Mouse (Mus musculus) mature B cell (primary cell): ENCODE results near the gene Nmur1.
"Not testable (repeated sequence)": the region's sequence is repeated elsewhere in the genome, so short reads cannot be mapped to it uniquely, and the experiment has no call there.

Experiments used
- in situ Hi-C: fragments of 300-500 bp; cut with MboI; formaldehyde crosslinking; loops from 2 replicates; pipeline ENCODE4 v1.14.3; 2019

Gene Nmur1

GRCm38 (mm10) chr1:86359798-86360179, 66.2 kb downstream of the Nmur1 start:
- in situ Hi-C loops, result no loop called here

DNA sequence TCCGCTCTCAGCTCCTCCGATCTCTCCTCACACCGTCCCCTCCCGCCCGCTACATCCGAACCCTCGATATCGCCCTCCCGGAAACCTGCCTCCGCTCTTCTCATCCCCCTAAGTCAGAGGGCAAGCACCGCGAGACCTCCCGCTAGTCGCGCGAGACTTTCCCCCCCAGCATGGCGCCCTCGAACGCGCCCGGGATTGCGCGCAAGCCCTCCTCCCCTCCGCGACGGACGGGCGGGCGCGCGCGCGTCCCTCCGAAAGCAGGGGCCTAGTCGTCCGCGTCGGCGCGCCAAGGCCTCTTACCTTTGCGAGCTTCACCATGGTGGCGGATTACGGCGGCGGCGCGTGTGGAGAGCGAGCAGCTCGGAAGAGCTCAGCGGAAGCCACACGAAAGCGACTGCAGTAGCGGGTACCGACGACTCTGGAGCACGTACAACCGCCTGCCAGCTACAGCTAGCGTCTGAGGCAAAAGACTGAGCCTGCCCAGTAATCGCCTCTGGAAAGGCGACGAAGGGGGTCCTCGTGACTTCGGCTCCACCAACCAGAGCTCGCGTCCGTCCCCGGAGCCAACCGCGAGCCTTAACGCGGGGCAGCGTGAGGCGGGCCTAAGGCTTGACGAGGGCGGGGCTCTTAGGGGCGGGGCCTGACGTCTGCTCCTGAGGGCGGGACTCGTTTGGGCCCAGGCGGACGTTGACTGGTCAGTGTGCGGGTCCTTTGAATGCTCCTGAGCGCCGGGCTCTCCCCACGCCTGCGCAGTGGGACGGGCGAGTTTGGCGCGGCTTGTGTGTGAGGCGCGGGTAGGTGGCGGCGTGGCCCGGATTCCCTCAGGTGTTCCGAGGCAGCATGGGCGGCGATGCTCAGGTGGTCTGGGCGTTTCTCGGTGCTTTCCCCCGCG, 66.9 kb downstream of the Nmur1 start, which contains the start of gene Ncl:
TSS of gene Ncl (minus strand) at position 495 of the 892 bp plus-strand sequence.
- in situ Hi-C loops, result no loop called here

DNA sequence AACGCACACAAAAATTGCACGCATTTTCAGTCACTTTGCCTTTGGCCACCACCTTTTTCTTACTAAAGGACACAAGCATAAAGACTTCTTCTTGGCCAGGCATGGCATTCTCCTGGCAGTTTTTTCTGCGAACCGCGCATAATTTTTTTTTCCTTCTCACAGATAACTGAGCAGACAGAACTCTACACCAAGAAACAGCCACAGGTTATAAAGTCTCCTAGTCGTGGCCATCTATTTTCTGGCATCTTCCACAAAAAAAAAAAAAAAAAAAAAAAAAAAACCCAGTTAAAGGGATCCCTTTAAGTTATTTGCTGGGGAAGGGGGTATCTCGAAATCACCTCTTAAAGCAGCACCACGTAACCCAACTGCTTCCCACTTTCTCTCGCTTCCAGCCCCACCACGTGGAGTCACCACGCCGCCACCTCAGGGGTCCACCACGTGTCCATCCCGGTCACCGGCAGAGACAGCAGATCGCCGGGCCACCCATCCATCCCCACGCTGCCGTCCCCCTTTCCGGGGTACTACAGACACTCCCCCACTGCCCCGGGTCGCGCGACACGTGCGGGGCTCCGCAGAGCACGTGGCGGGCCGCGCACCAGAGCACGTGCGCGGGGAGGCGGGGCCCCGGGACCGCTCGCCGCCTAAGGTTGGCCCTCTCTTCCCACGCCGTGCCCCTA, 67.7 kb downstream of the Nmur1 start:
- in situ Hi-C loops, result no loop called here

DNA sequence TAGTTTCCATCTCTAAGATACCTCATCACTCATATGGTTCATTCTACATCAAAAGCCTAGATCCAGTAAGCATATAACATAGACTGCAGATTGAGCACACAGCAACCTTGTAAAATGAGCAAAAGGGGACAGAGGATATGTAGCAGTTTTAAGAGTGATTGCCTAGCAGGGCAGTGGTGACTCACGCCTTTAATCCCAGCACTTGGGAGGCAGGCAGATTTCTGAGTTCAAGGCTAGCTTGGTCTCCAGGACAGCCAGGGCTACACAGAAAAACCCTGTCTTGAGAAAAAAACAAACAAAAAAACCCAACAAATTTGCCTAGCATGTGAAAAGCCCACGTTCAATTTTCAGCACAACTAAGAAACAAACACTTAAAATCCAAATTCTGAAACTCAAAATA, 71.8 kb downstream of the Nmur1 start:
- in situ Hi-C loops, result no loop called here

- in situ Hi-C loops, result no loop called here
These were observed 75.5 kb downstream of the Nmur1 start for GRCm38 (mm10) chr1:86350576-86350975.

DNA sequence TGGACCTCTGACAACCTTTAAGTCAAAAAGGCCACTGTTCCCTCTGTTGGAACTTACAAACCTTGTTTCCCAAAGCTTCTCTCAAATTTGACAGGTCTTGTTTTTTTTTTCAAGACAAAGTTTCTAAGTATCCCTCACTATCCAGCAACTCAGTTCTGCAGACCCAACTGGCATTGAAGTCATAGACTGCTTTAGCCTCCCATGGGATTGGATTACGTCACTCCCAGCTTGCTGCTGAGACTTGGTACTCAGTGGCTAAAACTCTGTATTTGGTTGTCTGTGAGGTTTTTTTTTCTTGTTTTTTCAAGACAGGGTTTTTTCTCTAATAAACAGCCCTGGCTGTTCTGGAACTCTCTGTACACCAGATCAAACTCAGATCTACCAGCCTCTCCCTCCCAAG, 76.3 kb downstream of the Nmur1 start:
- in situ Hi-C loops, result no loop called here

DNA sequence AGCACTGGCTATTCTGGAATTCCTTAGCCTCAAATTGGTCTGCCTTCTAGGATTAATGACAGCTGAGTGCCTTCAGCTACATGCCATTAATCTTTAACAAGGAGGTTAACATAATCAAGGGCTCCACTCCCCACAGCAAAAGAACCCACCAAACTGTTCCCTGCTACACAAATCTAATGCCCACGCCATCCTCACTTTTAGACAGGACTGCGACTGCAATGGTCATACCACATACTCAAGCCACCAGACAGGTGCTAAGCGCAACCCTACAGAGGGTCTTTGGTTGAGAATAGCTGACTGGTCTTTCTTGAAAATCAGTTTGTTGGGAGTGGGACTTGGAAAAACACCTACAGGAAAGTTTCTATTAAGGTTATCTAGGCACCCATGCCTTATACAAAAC, 76.8 kb downstream of the Nmur1 start:
- in situ Hi-C loops, result no loop called here

DNA sequence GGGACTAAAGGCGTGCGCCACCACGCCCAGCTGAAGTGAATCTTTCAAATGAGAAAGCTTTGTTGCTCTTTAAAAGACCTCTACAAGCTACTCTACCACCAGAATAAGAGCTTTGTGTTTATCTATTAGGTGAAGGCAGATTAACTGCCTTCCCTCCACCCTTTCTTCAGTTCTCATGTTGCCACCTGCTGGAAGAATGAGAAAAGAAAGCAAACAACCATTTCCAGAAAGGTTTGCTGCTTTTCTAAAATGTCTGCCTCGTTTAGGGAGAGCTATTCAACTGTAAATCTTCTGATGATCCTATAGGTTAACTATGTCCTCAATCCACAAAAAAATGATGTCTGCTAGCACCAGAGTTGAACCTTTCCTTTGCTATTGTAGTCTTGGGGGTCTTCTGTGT, 77.2 kb downstream of the Nmur1 start:
- in situ Hi-C loops, result no loop called here

- in situ Hi-C loops, result no loop called here
These were observed 77.9 kb downstream of the Nmur1 start for GRCm38 (mm10) chr1:86348083-86348482.

DNA sequence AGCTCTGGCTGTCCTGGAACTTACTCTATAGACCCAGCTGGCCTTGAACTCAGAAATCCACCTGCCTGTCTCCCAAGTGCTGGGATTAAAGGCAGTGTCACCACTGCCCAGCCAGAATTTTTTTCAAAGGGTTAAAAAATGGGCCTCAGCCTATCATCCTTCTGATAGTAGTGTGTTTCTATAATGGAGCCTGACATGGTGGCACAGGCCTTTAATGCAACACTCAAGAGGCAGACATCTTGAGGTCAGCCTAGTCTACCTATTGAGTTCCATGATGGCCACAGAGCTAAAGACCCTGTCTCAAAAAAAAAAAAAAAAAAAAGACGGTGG, 78.3 kb downstream of the Nmur1 start:
- in situ Hi-C loops, result no loop called here

GRCm38 (mm10) chr1:86346851-86347715, 78.9 kb downstream of the Nmur1 start:
- in situ Hi-C loops, result no loop called here

GRCm38 (mm10) chr1:86345956-86346355, 80.1 kb downstream of the Nmur1 start:
- in situ Hi-C loops, result no loop called here

GRCm38 (mm10) chr1:86345069-86345468, 81.0 kb downstream of the Nmur1 start:
- in situ Hi-C loops, result no loop called here

DNA sequence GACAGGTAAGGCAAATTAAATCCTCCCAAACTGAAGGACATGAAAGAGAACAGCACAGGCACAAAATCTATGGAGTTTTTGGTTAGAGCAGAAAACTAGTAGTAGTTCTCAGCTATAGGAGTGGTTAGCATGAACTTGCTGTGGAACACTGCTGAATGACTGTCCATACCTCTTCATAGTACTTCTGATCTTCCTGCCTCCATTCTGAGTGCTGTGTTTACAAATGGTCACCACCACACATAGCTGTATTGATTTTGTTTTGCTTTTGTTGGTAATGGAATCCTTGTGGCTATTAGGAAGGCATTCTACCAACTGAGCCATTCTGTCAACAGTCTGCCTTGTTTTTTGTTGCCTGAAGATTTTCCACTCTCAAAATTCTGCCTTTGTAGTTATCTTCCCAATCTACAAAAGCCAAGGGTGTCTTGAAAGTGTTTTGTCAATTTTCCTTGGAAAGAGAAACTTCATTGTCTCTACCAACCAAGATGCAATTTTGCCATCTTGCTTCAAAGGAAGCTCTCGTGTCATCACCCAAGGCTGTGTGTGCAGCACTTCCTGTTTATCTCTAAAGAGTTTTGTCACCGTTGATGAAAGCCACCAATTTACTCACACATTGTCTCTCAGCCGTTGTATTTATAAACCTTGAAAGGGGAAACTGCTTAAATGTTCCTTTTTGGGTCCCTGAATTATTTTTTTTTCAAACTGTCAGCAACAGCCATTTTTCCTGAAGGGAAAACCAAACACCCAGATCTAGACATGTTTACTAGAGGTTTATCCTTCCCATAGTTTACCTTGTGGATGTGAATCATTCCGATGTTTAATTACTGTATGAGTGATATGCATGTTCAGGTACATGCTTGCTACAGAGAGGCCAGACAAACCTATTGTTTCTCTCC, 81.8 kb downstream of the Nmur1 start:
- in situ Hi-C loops, result no loop called here

GRCm38 (mm10) chr1:86343087-86343645, 82.9 kb downstream of the Nmur1 start:
- in situ Hi-C loops, result no loop called here

GRCm38 (mm10) chr1:86342371-86342770, 83.7 kb downstream of the Nmur1 start:
- in situ Hi-C loops, result no loop called here

GRCm38 (mm10) chr1:86341096-86341495, 84.9 kb downstream of the Nmur1 start:
- in situ Hi-C loops, result not testable (repeated sequence)

DNA sequence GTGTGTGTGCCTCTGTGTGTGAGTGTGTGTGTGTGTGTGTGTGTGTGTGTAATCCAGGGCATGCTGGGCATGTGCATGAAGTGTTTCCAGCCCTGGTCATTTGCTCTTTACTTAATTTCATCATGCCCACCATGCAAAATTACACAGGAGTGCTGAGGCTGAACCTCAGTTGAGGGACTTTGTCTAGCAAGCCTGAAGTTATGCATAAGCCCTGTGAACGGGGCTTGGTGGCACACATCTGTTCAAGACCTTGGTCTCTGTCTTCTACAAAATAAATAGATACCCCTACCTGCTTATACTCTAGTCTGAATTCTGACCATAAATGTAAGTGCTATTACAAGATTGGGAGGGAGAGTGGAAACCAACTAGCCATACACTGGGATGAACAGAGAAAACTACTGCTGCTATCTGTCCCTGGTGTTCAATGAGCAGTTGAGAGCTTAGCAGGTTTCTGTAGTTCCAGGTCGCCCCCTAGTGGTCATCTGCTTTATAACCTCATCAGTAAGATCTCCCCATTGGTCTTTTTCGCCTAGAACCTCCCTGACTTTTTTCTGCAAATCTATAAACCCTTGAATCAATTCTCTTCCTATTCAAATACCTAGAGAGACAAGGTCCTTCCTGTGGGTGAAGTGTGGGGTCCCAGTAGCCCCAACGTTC, 86.7 kb downstream of the Nmur1 start:
- in situ Hi-C loops, result loop anchor here (10.0 kb wide), 1 partner anchor 154 kb away; no protein-coding TSS in a partner anchor

- in situ Hi-C loops, result loop anchor here (10.0 kb wide), 1 partner anchor 152 kb away; no protein-coding TSS in a partner anchor
These were observed 89.7 kb downstream of the Nmur1 start for GRCm38 (mm10) chr1:86336330-86336729.
